Mouse (Mus musculus) embryonic facial prominence, embryonic 15.5 days (tissue): ENCODE data around the gene Rab23. TPM values are rescaled to one million over a fixed set of nuclear protein-coding genes. Genes with fewer than 3 reads are reported as not detected.

ENCODE experiments used
- ATAC-seq: fragments of 200-750 bp; cut with Nextera tagmentation; 2 replicates; pipeline ENCODE4 v1.8.0; 2017; ENCODE audit warnings: low read depth, moderate TSS enrichment; ENCODE audit not compliant: insufficient number of reproducible peaks, low FRiP score, low TSS enrichment
- H3K27ac ChIP-seq: fragments of 300-500 bp; sonication (generic); replicated peaks from 2 replicates; pipeline ENCODE4 v1.5.1; 2015; ENCODE audit warnings: mild to moderate bottlenecking, inconsistent platforms
- H3K27me3 ChIP-seq: fragments of 300-500 bp; sonication (generic); 2 replicates; pipeline ENCODE4 v1.6.1; 2015; ENCODE audit warnings: inconsistent platforms
- H3K36me3 ChIP-seq: fragments of 300-500 bp; sonication (generic); 2 replicates; pipeline ENCODE4 v1.6.1; 2015; ENCODE audit warnings: mild to moderate bottlenecking, inconsistent platforms
- H3K4me1 ChIP-seq: fragments of 300-500 bp; sonication (generic); 2 replicates; pipeline ENCODE4 v1.6.1; 2015; ENCODE audit warnings: inconsistent platforms
- H3K4me2 ChIP-seq: fragments of 300-500 bp; sonication (generic); replicated peaks from 2 replicates; pipeline ENCODE4 v1.6.1; 2015; ENCODE audit warnings: mild to moderate bottlenecking, inconsistent platforms
- H3K4me3 ChIP-seq: fragments of 300-500 bp; sonication (generic); replicated peaks from 2 replicates; pipeline ENCODE4 v1.5.1; 2015; ENCODE audit warnings: mild to moderate bottlenecking, inconsistent platforms
- H3K9ac ChIP-seq: fragments of 300-500 bp; sonication (generic); 2 replicates; pipeline ENCODE4 v1.6.1; 2015; ENCODE audit warnings: inconsistent platforms
- H3K9me3 ChIP-seq: fragments of 300-500 bp; sonication (generic); replicated peaks from 2 replicates; pipeline ENCODE4 v1.6.1; 2016; ENCODE audit warnings: inconsistent platforms
- WGBS: fragments of 180-500 bp; shearing (Covaris S2); methylation state at CpG from one replicate; pipeline ENCODE4 v1.1.7; 2015; 5-methylcytosine and 5-hydroxymethylcytosine counted together
- polyA plus RNA-seq: library from polyadenylated mRNA; unstranded; fragments of >200 nt; fragmentation: Nextera tagmentation; extraction: Ambion mirVana; gene quantifications from 2 replicates; pipeline ENCODE4 v1.2.1, GENCODE M21; 2015

The Rab23 gene
- polyA plus RNA-seq, 1 experiment from 2014 or later, result 28.2 TPM

DNA sequence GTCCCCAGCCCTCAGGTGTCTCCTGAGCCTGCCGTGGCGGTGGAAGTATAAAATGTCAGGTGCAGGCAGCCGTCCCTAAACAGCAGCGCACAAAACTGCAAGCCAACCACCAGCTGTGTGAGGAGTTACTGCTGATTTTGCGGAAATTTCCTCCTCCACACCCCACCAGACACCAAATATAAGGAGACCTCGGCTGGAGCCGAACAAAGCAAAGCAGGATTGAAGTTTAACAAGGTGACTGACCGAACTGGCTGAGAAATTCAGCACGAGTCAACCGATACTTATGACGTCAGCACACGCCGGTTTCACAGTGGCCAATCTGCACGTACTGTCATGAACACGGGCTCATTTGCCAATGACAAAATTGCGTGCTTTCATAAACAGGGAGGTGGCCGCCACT, 34.4 kb downstream of the Rab23 start:
- no peak for ATAC-seq
- no peak overlapping the region for H3K27ac ChIP-seq
- no peak overlapping the region for H3K4me2 ChIP-seq
- H3K9ac ChIP-seq, result no peak overlapping the region
- no peak overlapping the region for H3K4me3 ChIP-seq
- H3K27me3 ChIP-seq, result no peaks in the 10 kb centered on the region
- WGBS, result 83% methylated on average over 17 of the region's 17 CpGs
- peaks cover 23% of the 10 kb centered on the region for H3K4me1 ChIP-seq
- H3K36me3 ChIP-seq, result no peaks in the 10 kb centered on the region
- H3K9me3 ChIP-seq, result no peaks in the 10 kb centered on the region

DNA sequence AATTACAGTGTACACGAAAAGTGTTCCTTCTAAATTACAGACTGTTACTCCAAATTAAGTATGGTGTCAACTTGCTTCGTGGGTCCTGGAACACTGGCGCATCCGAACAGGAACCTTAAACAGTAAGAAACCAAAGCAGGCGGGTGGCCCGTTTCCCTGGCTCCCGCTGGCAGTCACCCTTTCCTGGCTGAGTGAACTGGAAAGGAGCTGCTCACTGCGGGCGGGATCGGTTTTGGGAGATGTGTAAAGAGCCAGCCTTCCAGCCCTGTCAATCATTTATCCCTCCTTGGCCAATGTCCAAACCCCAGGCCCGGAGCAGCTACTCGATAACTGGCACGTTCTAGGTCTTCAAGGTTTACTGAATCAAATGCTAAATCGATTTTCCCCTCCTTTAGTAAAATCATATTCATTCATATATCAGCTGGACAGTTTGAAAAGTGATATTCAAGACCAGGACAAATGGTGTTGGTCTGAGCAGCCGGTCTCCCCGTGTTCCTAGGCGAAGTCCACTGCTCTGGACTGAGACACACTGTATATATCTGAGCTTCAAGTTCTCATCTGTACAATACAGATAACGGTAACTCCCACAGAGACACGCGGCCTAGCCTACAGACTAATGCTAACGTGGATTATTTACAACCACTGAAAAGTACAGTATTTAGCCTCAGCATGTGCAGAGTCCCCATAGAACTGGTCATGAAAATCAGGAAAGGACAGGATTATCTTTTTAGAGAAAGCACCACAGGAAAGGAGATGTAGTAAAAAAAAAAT, 35.5 kb downstream of the Rab23 start:
- Histone ChIP-seq H3K4me3 (no peak overlapping the region), H3K36me3 (peaks cover under 1% of the 10 kb centered on the region; the same call in 1 of the 2 replicates), H3K27ac (no peak overlapping the region), H3K9ac (no peak overlapping the region), H3K4me1 (peaks cover 23% of the 10 kb centered on the region), H3K9me3 (no peaks in the 10 kb centered on the region), H3K27me3 (no peaks in the 10 kb centered on the region), H3K4me2 (no peak overlapping the region)
- 76% methylated on average over 21 of the region's 21 CpGs for WGBS
- ATAC-seq, result no peak

DNA sequence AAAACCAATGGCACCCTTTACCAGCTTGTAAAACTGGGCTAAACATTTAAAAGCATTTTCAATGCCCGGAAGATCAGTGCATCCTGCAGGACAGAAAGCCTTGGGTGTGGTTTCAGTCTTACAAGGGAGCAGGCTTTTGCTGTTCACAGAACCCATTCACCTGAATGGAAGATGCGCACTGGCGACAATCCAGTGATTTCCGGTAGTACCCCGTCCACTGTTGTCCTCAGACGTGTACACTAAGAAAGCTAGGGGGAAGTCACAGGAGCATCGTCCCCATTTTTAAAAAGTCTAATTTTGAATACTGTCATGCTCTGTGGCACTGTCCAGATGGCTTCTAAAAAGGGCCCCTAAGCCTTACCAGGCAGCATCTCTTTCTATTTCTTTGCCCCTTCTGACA, 36.1 kb downstream of the Rab23 start:
- no peak overlapping the region for H3K9ac ChIP-seq
- no peak overlapping the region for H3K4me3 ChIP-seq
- no peaks in the 10 kb centered on the region for H3K27me3 ChIP-seq
- peaks cover 23% of the 10 kb centered on the region for H3K4me1 ChIP-seq
- H3K9me3 ChIP-seq, result no peaks in the 10 kb centered on the region
- H3K27ac ChIP-seq, result no peak overlapping the region
- peaks cover 5% of the 10 kb centered on the region; the same call in 1 of the 2 replicates for H3K36me3 ChIP-seq
- 77% methylated on average over 7 of the region's 7 CpGs for WGBS
- ATAC-seq, result no peak
- 0 out of 2 replicates have a peak overlapping the region, but pooled peaks have one; percentile 88 for H3K4me2 ChIP-seq

DNA sequence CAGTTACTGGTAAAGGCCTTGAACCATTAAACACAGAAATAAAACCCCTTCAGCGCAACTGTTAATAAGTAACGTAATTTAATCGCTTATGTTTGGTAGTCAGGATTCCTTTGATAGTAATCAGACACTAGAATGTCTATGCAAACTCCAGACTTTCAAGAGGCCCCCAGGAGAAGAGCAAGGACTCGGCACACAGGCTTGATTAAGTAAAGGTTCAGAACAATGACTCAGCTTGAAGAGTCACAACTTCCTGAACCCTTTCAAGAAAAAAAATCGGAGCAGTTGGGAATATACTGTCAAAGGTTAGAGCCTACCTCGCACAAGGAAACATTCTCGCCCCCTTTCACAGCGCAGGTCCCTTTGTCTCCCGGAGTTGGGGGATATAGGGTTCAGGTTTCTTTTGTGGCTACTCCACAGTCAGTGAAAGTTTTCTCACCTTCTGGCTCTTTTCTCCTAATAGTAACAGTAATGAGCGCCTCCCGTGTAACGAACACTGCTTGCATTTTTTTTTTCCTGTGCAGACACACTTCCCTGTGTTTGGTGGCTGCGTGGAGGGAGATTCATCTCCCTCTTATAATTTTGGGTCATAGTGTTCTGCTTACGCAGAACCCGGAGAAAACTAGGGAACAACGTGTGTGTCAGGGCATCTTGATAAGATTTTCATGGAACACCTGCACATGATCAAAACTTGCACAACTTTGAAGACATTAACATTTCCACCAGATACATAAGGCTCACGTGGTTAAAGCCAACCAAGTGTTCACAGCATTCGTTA, 36.8 kb downstream of the Rab23 start:
- WGBS, result 20% methylated on average over 18 of the region's 18 CpGs
- Histone ChIP-seq H3K4me1 (peaks cover 23% of the 10 kb centered on the region), H3K27me3 (no peaks in the 10 kb centered on the region), H3K9me3 (no peaks in the 10 kb centered on the region), H3K36me3 (peaks cover 8% of the 10 kb centered on the region), H3K4me3 (peak overlapping the region; percentile 83), H3K27ac (no peak overlapping the region; the same call in 1 of the 2 replicates), H3K9ac (no peak overlapping the region), H3K4me2 (peak overlapping the region; percentile 88)
- ATAC-seq, result no peak

DNA sequence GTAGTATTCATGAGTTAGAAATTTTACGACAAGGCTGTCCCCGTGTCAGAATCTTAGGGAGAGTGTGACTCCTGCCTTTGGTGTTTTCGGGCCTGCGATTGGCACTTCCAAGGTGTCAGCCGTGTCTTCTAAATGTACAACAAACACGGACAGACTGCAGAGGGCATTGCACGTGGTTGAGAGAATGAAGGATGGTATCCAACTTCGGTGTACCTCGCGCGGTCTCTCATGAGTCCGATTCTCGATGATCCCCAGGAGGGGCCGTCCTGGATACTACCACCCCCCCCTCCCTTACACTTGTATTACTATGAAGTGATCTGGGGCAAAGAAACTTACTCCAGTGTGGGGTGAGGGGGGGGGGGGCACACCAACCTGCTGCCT, 37.3 kb downstream of the Rab23 start:
- H3K27ac ChIP-seq, result no peak overlapping the region; the same call in 1 of the 2 replicates
- peak; percentile 22 for ATAC-seq
- H3K36me3 ChIP-seq, result peaks cover 8% of the 10 kb centered on the region
- peaks cover 23% of the 10 kb centered on the region for H3K4me1 ChIP-seq
- H3K4me2 ChIP-seq, result peak overlapping the region; percentile 88
- peak overlapping the region; percentile 83 for H3K4me3 ChIP-seq
- peak overlapping the region; percentile 77 for H3K9ac ChIP-seq
- 2% methylated on average over 14 of the region's 14 CpGs for WGBS
- no peaks in the 10 kb centered on the region for H3K9me3 ChIP-seq
- H3K27me3 ChIP-seq, result no peaks in the 10 kb centered on the region

DNA sequence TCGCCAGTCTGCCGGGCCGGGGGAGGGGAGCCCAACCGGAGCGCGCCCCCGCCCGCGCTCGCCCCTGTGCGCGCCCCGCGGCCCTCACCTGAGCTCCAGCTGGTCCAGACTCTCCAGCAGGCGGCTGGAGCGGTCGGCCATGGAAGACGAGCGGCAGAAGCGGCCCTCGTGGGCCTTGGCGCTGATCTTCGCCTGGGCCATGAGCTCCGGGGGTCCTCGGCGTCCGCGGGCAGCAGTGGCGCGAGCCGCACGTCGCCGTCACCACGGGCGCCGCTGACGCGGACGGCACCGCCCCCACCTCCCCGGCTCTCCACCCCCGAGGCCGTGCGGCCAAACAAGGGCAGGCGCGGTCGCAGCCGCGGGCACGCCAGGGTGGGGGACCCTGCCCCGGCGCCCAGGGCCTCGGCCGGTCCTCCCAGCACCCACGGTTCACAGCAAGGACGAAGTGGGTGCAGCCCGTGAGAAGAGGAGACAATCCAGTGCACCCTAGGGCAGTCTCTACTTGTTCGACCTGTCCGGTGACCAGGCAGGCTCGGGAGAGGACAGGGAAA, 37.9 kb downstream of the Rab23 start, which contains the start of gene Bag2:
Gene Bag2, minus strand, starts transcription at position 305 of the 551 bp plus-strand sequence.
- peaks cover 23% of the 10 kb centered on the region for H3K4me1 ChIP-seq
- under 1% methylated on average over 61 of the region's 61 CpGs for WGBS
- H3K36me3 ChIP-seq, result peaks cover 12% of the 10 kb centered on the region
- H3K27me3 ChIP-seq, result no peaks in the 10 kb centered on the region
- H3K9me3 ChIP-seq, result no peaks in the 10 kb centered on the region
- peak; percentile 84 for ATAC-seq
- peak within 1 kb of the TSS; percentile 83 for H3K4me3 ChIP-seq
- peak within 1 kb of the TSS; percentile 88 for H3K4me2 ChIP-seq
- peak within 1 kb of the TSS; percentile 18 for H3K27ac ChIP-seq
- H3K9ac ChIP-seq, result peak within 1 kb of the TSS; percentile 77

DNA sequence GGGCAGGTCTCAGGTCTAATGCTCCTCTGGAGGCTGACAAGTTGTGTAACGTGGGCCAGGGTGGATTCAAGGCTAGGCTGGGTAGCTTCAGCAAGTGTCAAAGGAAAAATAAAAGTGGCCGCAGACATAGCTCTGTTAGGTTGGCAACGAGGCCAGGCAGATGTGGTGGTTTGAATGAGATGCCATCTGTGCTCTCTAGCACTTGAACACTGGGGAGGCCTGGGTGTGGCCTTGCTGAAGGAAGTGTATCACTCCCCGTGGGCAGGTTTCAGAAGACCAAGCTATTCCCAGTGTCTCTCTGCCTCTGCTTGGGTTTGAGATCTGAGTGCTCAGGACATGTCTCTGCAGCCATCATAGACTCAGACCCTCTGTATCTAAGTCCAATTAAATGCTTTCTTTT, 38.8 kb downstream of the Rab23 start:
- Histone ChIP-seq H3K4me2 (no peak overlapping the region; the same call in 1 of the 2 replicates), H3K36me3 (peaks cover 17% of the 10 kb centered on the region), H3K9ac (no peak overlapping the region), H3K9me3 (no peaks in the 10 kb centered on the region), H3K27me3 (no peaks in the 10 kb centered on the region), H3K27ac (peak overlapping the region; percentile 18; the same call in 1 of the 2 replicates), H3K4me1 (peaks cover 23% of the 10 kb centered on the region), H3K4me3 (no peak overlapping the region)
- WGBS, result 52% methylated on average over 4 of the region's 4 CpGs
- ATAC-seq, result no peak

DNA sequence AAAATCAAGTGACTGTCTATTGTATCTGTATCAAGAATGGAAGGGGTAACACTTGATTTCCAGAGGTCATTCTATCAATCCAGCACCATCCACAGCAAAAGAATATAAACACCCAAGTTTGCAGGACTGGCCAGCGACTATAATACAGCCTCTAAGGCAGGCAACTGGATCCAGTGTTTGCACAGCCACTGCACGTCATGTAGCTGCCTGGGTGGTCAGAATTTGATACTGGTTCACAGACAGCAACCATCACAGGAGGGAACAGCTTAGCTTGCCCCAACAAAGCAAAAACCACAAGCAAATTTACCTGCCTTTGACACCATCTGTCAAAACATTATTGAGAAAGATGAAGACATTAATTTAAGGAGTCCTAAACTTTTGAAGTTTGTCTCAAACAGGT, 44.1 kb downstream of the Rab23 start:
- Histone ChIP-seq H3K27ac (no peak overlapping the region), H3K4me3 (no peak overlapping the region), H3K27me3 (no peaks in the 10 kb centered on the region), H3K9me3 (no peaks in the 10 kb centered on the region), H3K36me3 (peaks cover 29% of the 10 kb centered on the region), H3K9ac (no peak overlapping the region), H3K4me2 (no peak overlapping the region), H3K4me1 (no peaks in the 10 kb centered on the region)
- WGBS, result 37% methylated on average over 2 of the region's 2 CpGs
- ATAC-seq, result no peak

DNA sequence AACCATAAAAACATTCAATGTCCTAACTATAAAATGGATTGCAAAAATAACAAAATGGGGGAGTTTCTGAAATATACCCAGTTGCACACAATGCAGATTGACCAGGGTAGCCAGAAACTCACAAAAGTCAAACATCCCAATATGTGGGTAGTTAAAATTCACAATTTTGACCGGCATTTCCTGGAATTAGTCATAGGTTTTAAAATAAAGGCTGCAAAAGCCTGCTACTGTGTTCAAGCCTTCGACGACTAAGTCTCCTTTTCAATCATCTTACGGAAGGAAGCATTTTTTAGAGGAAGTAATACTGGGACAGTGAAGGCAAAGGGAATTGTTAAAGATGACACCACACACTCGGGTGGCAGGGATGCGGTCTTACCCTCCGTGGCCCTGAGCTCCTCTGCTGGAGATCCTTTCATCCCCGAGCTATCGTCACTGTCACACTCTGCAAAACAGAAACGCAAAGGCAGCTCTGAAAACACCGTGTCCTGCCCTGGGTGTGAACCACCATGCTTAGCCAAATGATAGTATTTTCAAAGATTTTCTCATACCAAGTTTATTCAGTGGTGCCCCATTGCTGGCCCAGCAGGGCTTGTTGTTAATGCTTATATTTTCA, 45.9 kb downstream of the Rab23 start:
- Histone ChIP-seq H3K4me2 (no peak overlapping the region), H3K9me3 (no peaks in the 10 kb centered on the region), H3K9ac (no peak overlapping the region), H3K27me3 (no peaks in the 10 kb centered on the region), H3K4me3 (no peak overlapping the region), H3K36me3 (peaks cover 37% of the 10 kb centered on the region), H3K27ac (no peak overlapping the region), H3K4me1 (no peaks in the 10 kb centered on the region)
- ATAC-seq, result no peak
- WGBS, result 87% methylated on average over 11 of the region's 11 CpGs

DNA sequence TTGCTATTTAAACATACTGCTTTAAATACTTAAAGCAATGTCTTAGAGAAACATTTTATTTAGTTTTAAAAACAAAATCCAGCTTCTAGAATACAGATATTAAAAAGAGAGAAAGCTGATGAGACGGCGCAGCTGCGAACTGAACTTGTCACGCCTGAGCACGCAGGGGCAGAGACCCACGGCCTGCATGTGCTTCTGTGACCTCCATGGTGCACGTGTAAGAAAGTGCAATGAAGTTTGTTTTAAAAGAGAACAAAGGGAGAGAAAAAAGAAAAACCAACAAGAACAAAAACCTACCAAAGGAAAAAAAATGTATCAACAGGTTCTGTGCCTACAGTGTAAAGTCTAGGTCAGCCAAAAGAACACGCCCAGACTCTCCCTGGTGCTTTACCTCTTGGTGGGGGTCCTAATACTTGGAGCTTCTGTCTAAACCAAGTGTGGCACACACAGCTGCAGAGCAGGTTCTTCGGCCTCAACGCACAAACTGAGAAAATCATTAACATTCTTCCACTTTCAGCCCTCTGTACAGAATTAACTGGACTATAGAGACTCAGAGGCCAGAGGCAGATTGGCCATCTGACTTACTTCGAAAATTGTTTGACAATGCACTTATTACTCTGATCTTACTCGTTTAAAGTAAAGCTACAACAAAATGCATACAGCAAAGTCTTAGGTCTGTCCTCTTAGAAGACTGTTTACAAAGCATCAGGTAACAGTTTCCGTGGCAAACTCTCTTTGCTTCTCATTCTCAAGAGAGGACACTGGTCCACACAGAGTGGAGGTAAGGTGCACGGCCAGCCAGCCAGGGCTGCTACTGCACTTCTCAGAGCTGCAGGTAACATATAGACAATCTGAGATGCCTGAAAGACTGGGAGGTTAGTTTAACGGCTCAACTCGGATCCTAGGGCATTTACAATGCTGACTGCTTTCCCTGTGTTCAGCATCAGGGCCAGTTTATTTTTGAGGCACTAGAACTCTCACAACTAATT, 47.1 kb downstream of the Rab23 start:
- Histone ChIP-seq H3K4me2 (no peak overlapping the region), H3K36me3 (peaks cover 42% of the 10 kb centered on the region), H3K9me3 (no peaks in the 10 kb centered on the region), H3K27ac (no peak overlapping the region), H3K27me3 (no peaks in the 10 kb centered on the region), H3K9ac (no peak overlapping the region), H3K4me3 (no peak overlapping the region), H3K4me1 (no peaks in the 10 kb centered on the region)
- WGBS, result 71% methylated on average over 16 of the region's 16 CpGs
- no peak for ATAC-seq
